Comparison of ENCODE assay signal across 15 mouse cellular contexts in genomic region chr2:113036550-113036949, GRCm38 (mm10).
"Had no signal": no experiment of that assay in that cellular context is flagged by ENCODE, and none has a peak within 500 bp of the region (broad histone marks: within the 10 kb centered on the region; RNA-seq: fewer than 3 reads in every experiment).

No protein-coding gene starts in this region.

- H3K4me2 ChIP-seq: neural tube, embryonic 15.5 days; stomach, embryonic 15.5 days had no signal

- H3K4me3 ChIP-seq: neural tube, embryonic 15.5 days; stomach, embryonic 15.5 days had no signal

- H3K27me3 ChIP-seq: neural tube, embryonic 15.5 days; stomach, embryonic 15.5 days had no signal

- DNase-seq: retina, postnatal 1 day; right cerebral cortex, adult 18-20 months; right cerebral cortex, postnatal 14 days; right cerebral cortex, postnatal 25 days; right cerebral cortex, postnatal 4 days; spleen, adult 18-20 months; thymus, adult 18-20 months; thymus, adult 2 months; thymus, postnatal 14 days; thymus, postnatal 25 days; thymus, postnatal 36 days; thymus, postnatal 4 days had no signal

- H3K9ac ChIP-seq: neural tube, embryonic 15.5 days; stomach, embryonic 15.5 days had no signal

- H3K36me3 ChIP-seq: neural tube, embryonic 15.5 days; stomach, embryonic 15.5 days had no signal

- H3K9me3 ChIP-seq: neural tube, embryonic 15.5 days; stomach, embryonic 15.5 days had no signal

- H3K27ac ChIP-seq: neural tube, embryonic 15.5 days; stomach, embryonic 15.5 days; stomach, postnatal 0 days had no signal

- H3K4me1 ChIP-seq: neural tube, embryonic 15.5 days; stomach, embryonic 15.5 days had no signal
